Mouse (Mus musculus) thymus, adult 18-20 months (tissue): ENCODE results near the gene Gm3029.
"Not testable (repeated sequence)": the region's sequence is repeated elsewhere in the genome, so short reads cannot be mapped to it uniquely, and the experiment has no call there.

Experiments used
- DNase-seq, 2 experiments: peaks; one replicate each; pipeline ENCODE4 v3.0.0; 2022; ENCODE audit warnings: mixed read lengths in 2 of 2

Gm3029 gene

GRCm38 (mm10) chr14:3931456-3931855 is at the start of gene Gm3029:
Gene Gm3029, plus strand, starts transcription at chr14:3931756.
- not testable (repeated sequence) for DNase-seq

GRCm38 (mm10) chr14:3883872-3884271 is 47.7 kb upstream of the Gm3029 start, which contains the start of gene Gm2916:
Gene Gm2916, plus strand, starts transcription at chr14:3884172.
- DNase-seq, result not testable (repeated sequence)

- not testable (repeated sequence) for DNase-seq
Observed at GRCm38 (mm10) chr14:3963247-3963646, 31.7 kb downstream of the Gm3029 start, which contains the start of gene Gm3095. Gene Gm3095, plus strand, starts transcription at chr14:3963547.
